Mouse (Mus musculus) limb, embryonic 10.5 days (tissue): ENCODE results near the gene 2010300C02Rik. TPM values are rescaled to one million over a fixed set of nuclear protein-coding genes. Genes with fewer than 3 reads are reported as not detected.
"Not testable (repeated sequence)": the region's sequence is repeated elsewhere in the genome, so short reads cannot be mapped to it uniquely, and the experiment has no call there.

Source experiments
- DNase-seq: peaks from one replicate; pipeline ENCODE4 v3.0.0-alpha.2; 2017; ENCODE audit warnings: low spot score
- H3K27ac ChIP-seq: fragments of 300-500 bp; sonication (generic); 2 replicates; pipeline ENCODE4 v1.5.1; 2016; ENCODE audit warnings: mild to moderate bottlenecking
- H3K27me3 ChIP-seq: fragments of 300-500 bp; sonication (generic); 2 replicates; pipeline ENCODE4 v1.6.1; 2016; ENCODE audit warnings: low read depth, mild to moderate bottlenecking; ENCODE audit not compliant: poor library complexity, severe bottlenecking
- H3K36me3 ChIP-seq: fragments of 300-500 bp; sonication (generic); 2 replicates; pipeline ENCODE4 v1.6.1; 2016; ENCODE audit warnings: mild to moderate bottlenecking, moderate library complexity
- H3K4me1 ChIP-seq: fragments of 300-500 bp; sonication (generic); 2 replicates; pipeline ENCODE4 v1.6.1; 2016
- H3K4me3 ChIP-seq: fragments of 300-500 bp; sonication (generic); 2 replicates; pipeline ENCODE4 v1.5.1; 2016; ENCODE audit warnings: mild to moderate bottlenecking, moderate library complexity
- H3K9me3 ChIP-seq: fragments of 300-500 bp; sonication (generic); replicated peaks from 2 replicates; pipeline ENCODE4 v1.6.1; 2016; ENCODE audit warnings: mild to moderate bottlenecking
- WGBS: fragments of 180-500 bp; shearing (Covaris S2); methylation state at CpG from one replicate; pipeline ENCODE4 v1.1.7; 2016; 5-methylcytosine and 5-hydroxymethylcytosine counted together
- polyA plus RNA-seq: library from polyadenylated mRNA; unstranded; fragments of >200 nt; fragmentation: Nextera tagmentation; extraction: Ambion mirVana; gene quantifications from 2 replicates; pipeline ENCODE4 v1.2.1, GENCODE M21; 2016

Gene 2010300C02Rik
- polyA plus RNA-seq, 1 experiment from 2014 or later, result 0.66 TPM

DNA sequence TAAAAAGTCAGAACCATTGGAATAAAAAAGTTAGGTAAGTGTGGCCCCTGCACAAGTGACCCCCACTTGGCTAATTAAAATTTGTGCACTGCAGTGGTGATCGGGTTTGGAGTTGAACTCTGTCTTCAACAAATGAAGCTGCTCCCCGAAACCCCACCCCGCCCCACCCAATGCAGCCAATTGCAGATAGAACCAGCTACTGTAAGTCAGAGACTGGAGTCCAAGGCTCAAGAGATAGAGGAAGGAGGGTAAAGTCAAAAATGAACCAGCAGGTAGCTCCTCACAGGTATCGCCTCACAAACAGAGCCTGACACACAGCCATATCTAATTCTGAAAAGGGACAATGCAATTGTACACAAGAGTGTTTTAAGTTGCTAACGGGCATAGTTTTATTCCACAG lies 90.0 kb downstream of the 2010300C02Rik start:
- WGBS, result 95% methylated on average over 5 of the region's 5 CpGs
- H3K36me3 ChIP-seq, result no peaks in the 10 kb centered on the region
- H3K27ac ChIP-seq, result no peak overlapping the region
- H3K27me3 ChIP-seq, result no peaks in the 10 kb centered on the region
- no peak for DNase-seq
- H3K9me3 ChIP-seq, result no peaks in the 10 kb centered on the region
- no peak overlapping the region for H3K4me3 ChIP-seq
- H3K4me1 ChIP-seq, result peaks cover 9% of the 10 kb centered on the region

DNA sequence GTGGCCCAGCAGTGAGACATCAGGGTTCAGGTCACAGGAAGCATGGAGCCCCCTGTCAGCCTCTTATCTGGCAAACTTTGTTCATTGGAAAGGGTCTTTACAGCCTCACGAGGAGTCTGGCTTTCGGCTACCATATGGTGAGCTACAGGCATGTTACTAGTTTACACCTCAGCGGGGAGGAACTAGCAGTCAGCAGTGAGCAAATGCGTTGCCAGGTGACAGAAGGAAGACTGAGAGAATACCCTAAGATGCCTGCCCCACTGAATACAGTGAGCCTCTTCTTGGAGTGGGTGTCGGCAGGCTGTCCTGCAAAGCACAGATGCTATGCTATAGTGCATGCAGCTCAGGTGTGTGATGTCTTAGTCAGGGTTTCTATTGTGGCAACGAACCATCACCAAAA lies 91.1 kb downstream of the 2010300C02Rik start:
- Histone ChIP-seq H3K36me3 (no peaks in the 10 kb centered on the region), H3K27me3 (no peaks in the 10 kb centered on the region), H3K27ac (no peak overlapping the region), H3K4me1 (peaks cover 9% of the 10 kb centered on the region), H3K9me3 (no peaks in the 10 kb centered on the region), H3K4me3 (no peak overlapping the region)
- whole genome bisulfite sequencing, result 48% methylated on average over 6 of the region's 6 CpGs
- DNase-seq, result no peak

DNA sequence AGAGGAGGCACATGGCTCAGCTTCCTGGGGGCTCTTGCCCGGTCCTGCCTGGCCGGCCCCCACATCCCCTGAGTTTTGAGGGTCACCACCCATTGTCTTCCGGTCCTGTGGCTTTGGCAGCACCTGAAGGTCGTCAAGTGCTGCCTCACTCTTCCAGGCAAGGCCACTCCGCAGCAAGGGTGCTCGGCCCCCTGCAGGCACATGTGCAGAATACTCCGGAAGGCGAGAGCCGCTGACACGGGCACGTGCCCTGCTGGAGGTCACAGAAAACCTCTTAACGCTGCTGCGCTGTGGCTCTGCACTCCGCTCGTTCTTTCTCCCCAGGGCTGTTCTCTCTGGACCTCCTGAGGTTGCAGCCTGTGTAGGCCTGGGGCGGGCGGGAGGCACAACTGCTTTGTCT lies 95.7 kb downstream of the 2010300C02Rik start:
- WGBS, result 90% methylated on average over 17 of the region's 17 CpGs
- Histone ChIP-seq H3K36me3 (no peaks in the 10 kb centered on the region), H3K4me1 (peaks cover 16% of the 10 kb centered on the region), H3K27ac (peak overlapping the region; percentile 34; the same call in 1 of the 2 replicates), H3K9me3 (no peaks in the 10 kb centered on the region), H3K27me3 (no peaks in the 10 kb centered on the region), H3K4me3 (no peak overlapping the region)
- DNase-seq, result no peak

DNA sequence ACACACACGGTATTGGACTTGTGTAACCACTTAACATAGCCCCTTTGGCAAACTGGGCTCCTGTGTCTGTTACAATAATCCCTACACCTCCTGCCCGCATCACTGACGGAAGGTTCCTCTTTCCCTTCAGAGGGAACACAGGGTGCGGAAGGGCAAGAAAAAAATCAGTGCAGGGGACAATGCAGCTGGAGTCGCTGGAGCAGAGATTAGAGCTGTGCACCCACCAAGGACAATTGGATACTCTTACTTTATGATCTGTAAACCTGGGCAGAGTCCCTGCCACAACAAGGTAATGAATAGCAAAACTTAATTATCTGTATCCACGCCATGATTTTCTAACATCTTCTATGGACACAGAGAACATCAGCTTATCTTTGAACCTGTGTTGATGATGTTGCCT lies 97.8 kb downstream of the 2010300C02Rik start:
- Histone ChIP-seq H3K4me1 (peaks cover 12% of the 10 kb centered on the region), H3K9me3 (no peaks in the 10 kb centered on the region), H3K4me3 (no peak overlapping the region), H3K36me3 (no peaks in the 10 kb centered on the region), H3K27ac (no peak overlapping the region), H3K27me3 (no peaks in the 10 kb centered on the region)
- no peak for DNase-seq
- WGBS, result 87% methylated on average over 6 of the region's 6 CpGs

DNA sequence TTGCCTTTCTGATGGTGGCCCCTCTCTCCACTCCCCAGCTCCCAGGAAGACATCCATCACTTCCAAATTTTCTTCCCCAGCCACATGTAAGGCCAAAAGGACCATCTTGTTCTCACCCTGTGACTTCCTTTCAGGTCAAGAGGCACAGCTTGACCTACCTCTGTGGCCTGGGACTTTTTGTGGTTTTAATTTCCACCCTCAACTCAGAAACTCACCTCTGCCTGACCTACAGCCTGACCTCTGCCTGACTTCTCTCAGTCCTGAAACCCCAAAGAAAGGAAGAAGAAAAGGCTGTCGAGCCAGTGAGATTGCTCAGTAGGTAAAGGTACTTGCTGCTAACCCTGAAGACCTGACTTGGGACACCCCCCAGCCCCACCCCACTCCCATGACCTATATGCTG lies 100.3 kb downstream of the 2010300C02Rik start:
- H3K27ac ChIP-seq, result no peak overlapping the region

DNA sequence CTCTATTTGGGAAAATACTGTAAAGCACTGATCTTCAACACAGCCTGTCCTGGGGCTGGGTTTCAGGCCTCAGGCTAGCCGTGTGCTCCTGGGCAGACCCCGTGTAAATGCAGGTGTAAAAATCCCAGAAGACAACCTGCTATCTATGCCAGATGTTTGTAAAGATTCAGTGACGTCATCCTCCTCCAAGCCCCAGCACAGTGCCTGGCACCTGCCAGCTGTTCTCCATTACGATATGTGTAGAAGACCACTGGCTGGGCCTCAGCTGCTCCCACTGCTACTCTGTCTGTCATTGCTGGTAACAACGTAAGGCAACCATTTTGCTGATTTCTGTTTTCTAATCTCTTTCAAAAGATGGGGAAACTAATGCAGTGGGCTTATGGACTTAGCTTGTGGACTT lies 102.8 kb downstream of the 2010300C02Rik start:
- Histone ChIP-seq H3K27me3 (no peaks in the 10 kb centered on the region), H3K9me3 (no peaks in the 10 kb centered on the region), H3K4me1 (peaks cover 53% of the 10 kb centered on the region), H3K36me3 (no peaks in the 10 kb centered on the region), H3K27ac (no peak overlapping the region), H3K4me3 (no peak overlapping the region)
- WGBS, result 70% methylated on average over 5 of the region's 5 CpGs
- no peak for DNase-seq

More for the DNA sequence above, 100.3 kb downstream of the 2010300C02Rik start:
- 41% methylated on average over 1 of the region's 1 CpGs for WGBS
- Histone ChIP-seq H3K4me1 (peaks cover 37% of the 10 kb centered on the region), H3K9me3 (no peaks in the 10 kb centered on the region), H3K36me3 (no peaks in the 10 kb centered on the region), H3K4me3 (no peak overlapping the region), H3K27me3 (no peaks in the 10 kb centered on the region)
- no peak for DNase-seq

DNA sequence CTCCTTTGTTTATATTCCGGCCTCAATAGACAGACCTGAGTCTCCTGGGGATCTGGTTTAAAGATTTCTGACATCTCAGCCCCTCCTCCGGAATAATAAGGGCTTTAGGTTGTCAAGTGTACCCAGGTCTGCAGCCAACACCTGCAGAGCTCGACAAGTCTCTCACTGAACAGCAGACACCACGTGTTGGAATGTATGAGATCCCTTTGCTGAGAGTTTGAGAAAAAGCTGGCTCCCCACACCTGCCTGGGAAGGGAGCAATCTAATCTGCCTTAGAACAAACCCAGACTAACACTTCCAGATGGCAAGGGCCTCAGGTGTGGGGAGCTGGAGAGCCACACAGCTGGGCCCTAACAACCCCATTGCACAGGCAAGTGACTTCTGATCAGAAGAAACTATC lies 103.3 kb downstream of the 2010300C02Rik start:
- DNase-seq, result no peak
- Histone ChIP-seq H3K9me3 (no peaks in the 10 kb centered on the region), H3K27ac (no peak overlapping the region), H3K4me3 (no peak overlapping the region), H3K36me3 (no peaks in the 10 kb centered on the region), H3K27me3 (no peaks in the 10 kb centered on the region), H3K4me1 (peaks cover 57% of the 10 kb centered on the region)
- 36% methylated on average over 4 of the region's 4 CpGs for WGBS

DNA sequence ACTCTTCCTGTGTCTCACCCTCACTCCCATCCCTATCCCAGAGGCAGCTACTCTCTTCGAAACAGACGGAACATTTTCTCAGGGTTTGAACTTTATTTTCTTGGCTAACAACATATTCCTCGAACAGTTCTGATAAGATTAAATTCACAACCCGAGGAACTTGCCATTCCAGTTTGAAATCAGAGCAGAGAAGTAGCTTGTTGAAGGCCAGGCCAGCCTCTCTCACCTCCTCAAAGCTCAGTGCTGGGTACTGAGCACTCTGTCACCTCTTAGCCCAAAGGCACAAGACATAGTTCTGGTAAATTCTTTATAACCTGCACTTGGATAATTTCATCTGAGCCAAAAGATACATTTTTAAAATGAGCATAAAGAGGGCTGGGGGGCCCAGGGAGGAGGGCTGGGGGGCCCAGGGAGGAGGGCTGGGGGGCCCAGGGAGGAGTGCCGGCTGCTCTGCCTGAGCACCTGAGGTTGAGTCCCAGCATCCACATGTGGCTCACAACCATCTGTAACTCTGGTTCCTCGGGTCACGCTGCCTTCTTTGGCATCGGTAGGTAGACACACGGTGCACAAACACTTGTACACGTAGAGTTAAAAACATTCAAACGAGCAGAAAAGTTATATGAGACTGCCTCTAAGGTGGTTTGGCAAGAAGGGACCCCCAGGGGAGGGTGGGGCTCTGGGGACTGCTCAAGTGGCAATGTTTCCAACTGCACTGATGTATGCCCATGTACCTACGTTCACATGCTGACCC lies 104.4 kb downstream of the 2010300C02Rik start:
- 88% methylated on average over 12 of the region's 12 CpGs for WGBS
- no peak for DNase-seq
- Histone ChIP-seq H3K27me3 (no peaks in the 10 kb centered on the region), H3K36me3 (no peaks in the 10 kb centered on the region), H3K27ac (no peak overlapping the region; the same call in 1 of the 2 replicates), H3K4me1 (peaks cover 62% of the 10 kb centered on the region), H3K9me3 (no peaks in the 10 kb centered on the region), H3K4me3 (no peak overlapping the region)

DNA sequence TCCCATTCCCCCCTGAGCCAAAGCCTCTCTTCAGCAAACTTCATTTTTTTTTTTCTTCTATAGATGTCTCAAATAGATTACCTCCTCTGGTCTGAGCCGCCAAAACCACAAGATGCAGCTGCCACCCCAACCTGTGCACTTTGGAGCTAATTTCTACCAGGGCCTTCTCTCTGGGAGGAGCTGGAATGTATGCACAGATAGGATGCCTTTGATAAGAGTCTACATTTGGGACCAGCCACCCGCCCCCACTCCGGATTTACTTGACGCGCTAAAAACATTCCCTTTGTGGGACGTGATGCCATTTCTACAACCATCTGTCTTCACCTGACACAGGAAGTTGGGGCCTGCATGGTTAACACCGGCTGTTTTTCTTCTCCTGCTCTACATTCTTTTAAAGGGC lies 105.0 kb downstream of the 2010300C02Rik start:
- Histone ChIP-seq H3K4me1 (peaks cover 61% of the 10 kb centered on the region), H3K27ac (no peak overlapping the region), H3K36me3 (no peaks in the 10 kb centered on the region), H3K9me3 (no peaks in the 10 kb centered on the region), H3K4me3 (no peak overlapping the region), H3K27me3 (no peaks in the 10 kb centered on the region)
- DNase-seq, result no peak
- WGBS, result 50% methylated on average over 7 of the region's 7 CpGs

DNA sequence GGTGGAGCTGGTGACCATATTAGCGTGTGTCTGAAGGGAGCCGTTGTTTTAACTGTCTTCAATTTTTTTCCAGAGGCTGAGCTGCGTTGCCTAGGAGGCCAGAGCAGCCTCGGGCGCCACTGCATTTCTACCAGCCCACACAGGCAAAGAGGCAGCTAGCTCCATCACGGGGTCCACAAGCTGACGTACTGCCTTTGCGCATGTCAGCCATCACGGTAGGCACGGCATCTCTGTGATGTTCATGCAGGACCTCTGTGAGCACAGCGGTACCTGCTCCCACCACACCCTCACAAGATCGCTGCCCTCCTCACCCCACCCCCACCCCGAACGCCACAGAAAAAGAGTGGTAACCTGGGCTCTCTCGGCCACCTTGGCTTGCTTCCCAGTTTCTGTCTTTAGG lies 105.8 kb downstream of the 2010300C02Rik start:
- Histone ChIP-seq H3K27ac (peak overlapping the region; percentile 20), H3K4me3 (no peak overlapping the region), H3K4me1 (peaks cover 54% of the 10 kb centered on the region), H3K27me3 (no peaks in the 10 kb centered on the region), H3K9me3 (no peaks in the 10 kb centered on the region), H3K36me3 (no peaks in the 10 kb centered on the region)
- WGBS, result 86% methylated on average over 15 of the region's 15 CpGs
- no peak for DNase-seq

DNA sequence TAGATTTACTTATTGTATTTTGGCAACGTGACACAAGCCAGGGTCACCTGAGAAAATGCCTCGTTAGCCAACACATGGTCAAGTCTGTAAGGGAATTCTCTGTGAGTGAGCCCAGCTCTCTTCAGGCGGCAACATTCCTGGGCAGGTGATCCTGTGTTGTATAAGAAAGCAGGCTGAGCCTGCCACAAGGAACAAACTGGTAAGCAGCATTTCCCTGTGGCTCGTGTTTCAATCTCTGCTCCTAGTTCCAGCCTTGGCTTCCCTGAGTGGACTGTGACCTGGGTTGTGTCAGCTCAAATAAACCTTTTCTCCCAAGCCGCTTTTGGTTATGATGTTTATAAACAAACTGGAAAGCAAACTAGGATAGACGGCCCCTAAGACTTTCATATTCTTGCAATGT lies 108.9 kb downstream of the 2010300C02Rik start:
- 64% methylated on average over 6 of the region's 6 CpGs for WGBS
- no peak overlapping the region for H3K27ac ChIP-seq
- DNase-seq, result no peak

DNA sequence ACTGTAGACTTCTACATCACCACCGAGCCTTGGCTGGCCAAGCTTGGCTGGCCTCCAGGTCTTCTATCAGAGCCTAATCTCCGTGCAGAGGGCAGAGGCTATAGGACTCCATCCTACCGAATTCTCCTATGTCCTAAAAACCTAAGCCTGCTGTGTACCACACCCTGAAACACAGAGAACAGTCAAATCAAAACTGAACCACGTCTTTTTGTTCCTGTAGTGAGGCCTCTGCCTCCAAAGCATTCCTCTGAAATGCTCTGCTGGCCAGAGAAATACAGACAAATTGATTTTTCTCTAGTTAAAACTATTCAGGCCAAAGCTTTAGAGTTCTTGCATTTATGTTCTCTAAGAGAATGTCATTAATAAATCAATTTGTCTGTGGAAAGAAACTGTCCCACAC lies 109.6 kb downstream of the 2010300C02Rik start:
- H3K36me3 ChIP-seq, result no peaks in the 10 kb centered on the region
- no peaks in the 10 kb centered on the region for H3K27me3 ChIP-seq
- H3K4me3 ChIP-seq, result no peak overlapping the region
- DNase-seq, result no peak
- peaks cover 31% of the 10 kb centered on the region for H3K4me1 ChIP-seq
- WGBS, result 95% methylated on average over 4 of the region's 4 CpGs
- no peak overlapping the region for H3K27ac ChIP-seq
- H3K9me3 ChIP-seq, result no peaks in the 10 kb centered on the region

More for the DNA sequence above, 108.9 kb downstream of the 2010300C02Rik start:
- Histone ChIP-seq H3K4me1 (peaks cover 39% of the 10 kb centered on the region), H3K36me3 (no peaks in the 10 kb centered on the region), H3K4me3 (no peak overlapping the region), H3K27me3 (no peaks in the 10 kb centered on the region), H3K9me3 (no peaks in the 10 kb centered on the region)

DNA sequence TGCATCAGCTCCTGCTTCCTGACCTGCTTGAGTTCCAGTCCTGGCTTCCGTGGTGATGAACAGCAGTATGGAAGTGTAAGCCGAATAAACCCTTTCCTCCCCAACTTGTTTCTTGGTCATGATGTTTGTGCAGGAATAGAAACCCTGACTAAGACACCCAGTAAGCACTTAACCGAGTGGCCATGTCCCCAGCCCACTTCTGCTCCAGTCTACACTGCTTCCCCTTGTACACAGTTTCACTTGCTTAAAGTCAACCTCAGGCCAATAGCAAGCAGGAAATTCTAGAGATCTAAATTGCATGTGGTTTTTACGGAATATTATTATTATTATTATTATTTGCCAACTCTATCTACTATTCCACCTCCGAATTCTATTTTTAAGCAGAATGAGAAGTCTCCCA lies 114.2 kb downstream of the 2010300C02Rik start:
- H3K4me1 ChIP-seq, H3K27ac ChIP-seq, DNase-seq, H3K27me3 ChIP-seq, H3K4me3 ChIP-seq, H3K9me3 ChIP-seq, H3K36me3 ChIP-seq: not testable (repeated sequence)
- 94% methylated on average over 4 of the region's 5 CpGs for WGBS

DNA sequence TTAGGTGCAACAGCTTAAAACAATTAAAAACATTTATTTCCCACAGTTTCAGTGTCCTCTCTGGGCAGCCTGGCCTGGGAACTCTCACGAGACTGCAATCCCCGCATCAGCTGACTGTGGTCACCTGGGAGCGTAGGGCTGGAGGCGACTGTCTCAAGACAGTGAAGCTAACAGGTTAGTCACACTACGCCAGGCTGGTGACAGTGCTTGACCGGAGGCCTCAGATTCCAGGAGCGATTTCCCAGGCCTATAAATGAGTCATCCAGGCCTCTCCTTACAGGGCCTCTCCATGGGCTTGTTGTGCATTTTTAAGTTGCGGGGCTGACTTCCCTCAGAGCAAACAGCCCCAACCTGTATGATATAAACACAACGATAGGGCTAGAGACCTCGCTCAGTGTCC lies 116.7 kb downstream of the 2010300C02Rik start:
- DNase-seq, result no peak
- 90% methylated on average over 10 of the region's 10 CpGs for WGBS
- H3K27me3 ChIP-seq, result no peaks in the 10 kb centered on the region

More for the DNA sequence above, 116.7 kb downstream of the 2010300C02Rik start:
- H3K36me3 ChIP-seq, result no peaks in the 10 kb centered on the region
- H3K4me1 ChIP-seq, result no peaks in the 10 kb centered on the region
- H3K4me3 ChIP-seq, result no peak overlapping the region
- H3K27ac ChIP-seq, result no peak overlapping the region
- no peaks in the 10 kb centered on the region for H3K9me3 ChIP-seq
